Mouse (Mus musculus): ENCODE results near the gene Dnajb6. TPM values are rescaled to one million over a fixed set of nuclear protein-coding genes. Genes with fewer than 3 reads are reported as not detected.
A peak's percentile ranks its signal among the peaks of the same experiment; 100 is the strongest.
"Not testable (repeated sequence)": the region's sequence is repeated elsewhere in the genome, so short reads cannot be mapped to it uniquely, and the experiment has no call there.

Gene Dnajb6
- total RNA-seq (2021): 10 to 100 TPM; 76.9 to 78.9 TPM
- long read RNA-seq, experiment 1, transcript Dnajb6-201 (10 exons, 2,918 nt): major isoform, 96 of 133 reads
- long read RNA-seq, experiment 1, transcript Dnajb6-203 (8 exons, 1,605 nt): minor isoform, 13 of 133 reads
- long read RNA-seq, experiment 1, partial matches to known transcripts: 6 of 133 reads
- long read RNA-seq, experiment 1, other reads (novel, unspliced or antisense): 18 of 133 reads
- long read RNA-seq, experiment 2, transcript Dnajb6-203 (8 exons, 1,605 nt): minor isoform, 9 of 138 reads
- long read RNA-seq, experiment 2, transcript Dnajb6-201 (10 exons, 2,918 nt): major isoform, 108 of 138 reads
- long read RNA-seq, experiment 2, partial matches to known transcripts: 9 of 138 reads
- long read RNA-seq, experiment 2, other reads (novel, unspliced or antisense): 11 of 138 reads

- peak; percentile 98 for DNase-seq
- peak; percentile 4; the same call in 1 of the 2 replicates for TF ChIP-seq CTCF (IDR thresholded peaks at IDR 0.05)
- intact Hi-C loops (cut with DNase I): no loop called here
- Histone ChIP-seq H3K4me3 (peak within 1 kb of the TSS; percentile 86), H3K27ac (peak within 1 kb of the TSS; percentile 98)
Observed at GRCm38 (mm10) chr5:29735557-29736061, at the start of gene Dnajb6, which contains the start of gene Gm5129. Gene Dnajb6 (plus strand): TSS chr5:29735688. Gene Gm5129 (minus strand): TSS chr5:29735936.

- Histone ChIP-seq H3K27ac (no peak overlapping the region), H3K4me3 (no peak overlapping the region)
- TF ChIP-seq CTCF (IDR thresholded peaks at IDR 0.05): peak; percentile 70
- no peak for DNase-seq
- intact Hi-C loops (cut with DNase I): loop anchor here (2.0 kb wide), 1 partner anchor 297 kb away; no protein-coding TSS in a partner anchor
Observed at GRCm38 (mm10) chr5:29687671-29688070, 47.8 kb upstream of the Dnajb6 start.

GRCm38 (mm10) chr5:29688352-29688751 is 47.1 kb upstream of the Dnajb6 start:
- intact Hi-C loops (cut with DNase I): no loop called here
- Histone ChIP-seq H3K27ac (no peak overlapping the region), H3K4me3 (no peak overlapping the region)
- DNase-seq: no peak
- TF ChIP-seq CTCF (IDR thresholded peaks at IDR 0.05): no peak

GRCm38 (mm10) chr5:29698493-29698892 is 37.0 kb upstream of the Dnajb6 start:
- H3K27ac ChIP-seq: no peak overlapping the region
- intact Hi-C loops (cut with DNase I): no loop called here
- no peak for DNase-seq
- H3K4me3 ChIP-seq: no peak overlapping the region
- TF ChIP-seq CTCF (IDR thresholded peaks at IDR 0.05): no peak

GRCm38 (mm10) chr5:29699520-29700202 is 35.8 kb upstream of the Dnajb6 start:
- Histone ChIP-seq H3K27ac (no peak overlapping the region), H3K4me3 (no peak overlapping the region)
- no peak for DNase-seq
- no peak for TF ChIP-seq CTCF (IDR thresholded peaks at IDR 0.05)
- intact Hi-C loops (cut with DNase I): no loop called here

- no peak overlapping the region for H3K27ac ChIP-seq
- H3K4me3 ChIP-seq: no peak overlapping the region
- intact Hi-C loops (cut with DNase I): no loop called here
- no peak for DNase-seq
- no peak for TF ChIP-seq CTCF (IDR thresholded peaks at IDR 0.05)
Observed at GRCm38 (mm10) chr5:29707241-29707640, 28.2 kb upstream of the Dnajb6 start.

- TF ChIP-seq CTCF (IDR thresholded peaks at IDR 0.05): no peak
- peak; percentile 26 for DNase-seq
- Histone ChIP-seq H3K27ac (0 out of 2 replicates have a peak overlapping the region, but pooled peaks have one; percentile 2), H3K4me3 (no peak overlapping the region)
- intact Hi-C loops (cut with DNase I): no loop called here
Observed at GRCm38 (mm10) chr5:29708258-29708657, 27.2 kb upstream of the Dnajb6 start.

GRCm38 (mm10) chr5:29711631-29712030 is 23.9 kb upstream of the Dnajb6 start:
- DNase-seq: no peak
- intact Hi-C loops (cut with DNase I): no loop called here
- no peak for TF ChIP-seq CTCF (IDR thresholded peaks at IDR 0.05)
- H3K4me3 ChIP-seq: no peak overlapping the region
- no peak overlapping the region for H3K27ac ChIP-seq

GRCm38 (mm10) chr5:29712906-29713305 is 22.6 kb upstream of the Dnajb6 start:
- intact Hi-C loops (cut with DNase I): no loop called here
- no peak for DNase-seq
- no peak for TF ChIP-seq CTCF (IDR thresholded peaks at IDR 0.05)
- Histone ChIP-seq H3K27ac (no peak overlapping the region), H3K4me3 (no peak overlapping the region)

GRCm38 (mm10) chr5:29721159-29721558 is 14.3 kb upstream of the Dnajb6 start:
- intact Hi-C loops (cut with DNase I): no loop called here
- no peak for DNase-seq
- no peak overlapping the region for H3K27ac ChIP-seq
- no peak overlapping the region for H3K4me3 ChIP-seq
- TF ChIP-seq CTCF (IDR thresholded peaks at IDR 0.05): no peak

GRCm38 (mm10) chr5:29725369-29725768 is 10.1 kb upstream of the Dnajb6 start:
- no peak for DNase-seq
- no peak overlapping the region for H3K4me3 ChIP-seq
- intact Hi-C loops (cut with DNase I): no loop called here
- no peak overlapping the region for H3K27ac ChIP-seq
- TF ChIP-seq CTCF (IDR thresholded peaks at IDR 0.05): no peak

- intact Hi-C loops (cut with DNase I); DNase-seq; H3K27ac ChIP-seq; H3K4me3 ChIP-seq: not testable (repeated sequence)
Observed at GRCm38 (mm10) chr5:29726070-29726469, 9.4 kb upstream of the Dnajb6 start.

All from gastrocnemius, adult 2 months (tissue).